Mouse (Mus musculus) cortical plate, adult 2 months (tissue): Measurements from ENCODE around the gene Csrp3.

ENCODE experiments used
- CTCF ChIP-seq: fragments of 200-500 bp; IDR thresholded peaks from 2 replicates; pipeline ENCODE4 v1.5.1; 2011; ENCODE audit warnings: mild to moderate bottlenecking, control low read depth, low read length; ENCODE audit not compliant: insufficient read depth; ENCODE audit errors: extremely low read depth
- POLR2A ChIP-seq: fragments of 200-500 bp; IDR thresholded peaks from 2 replicates; pipeline ENCODE4 v1.6.1; 2011; ENCODE audit warnings: mild to moderate bottlenecking, low read length, control low read depth; ENCODE audit not compliant: insufficient read depth; ENCODE audit errors: extremely low read depth

GRCm38 (mm10) chr7:48851529-48852104 is 3.8 kb upstream of the Csrp3 start:
- TF ChIP-seq CTCF (no peak), POLR2A (no peak)
